Mouse (Mus musculus): ENCODE results near the gene Gm3269.
"Not testable (repeated sequence)": the region's sequence is repeated elsewhere in the genome, so short reads cannot be mapped to it uniquely, and the experiment has no call there.

Gm3269 gene

GRCm38 (mm10) chr14:4837806-4838205 lies at the start of gene Gm3269:
Gene Gm3269 (plus strand): TSS chr14:4838106.
- DNase-seq (ENCODE audit: low read depth in 2 of 2, low spot score in 2 of 2): not testable (repeated sequence)

GRCm38 (mm10) chr14:4806421-4806820 lies 31.5 kb upstream of the Gm3269 start:
- peak in 1 of 2 experiments; percentile 1 for DNase-seq (ENCODE audit: low read depth in 2 of 2, low spot score in 2 of 2)

- not testable (repeated sequence) for DNase-seq (ENCODE audit: low read depth in 2 of 2, low spot score in 2 of 2)
These were observed 16.0 kb upstream of the Gm3269 start for GRCm38 (mm10) chr14:4821950-4822349.

GRCm38 (mm10) chr14:4855299-4855980 lies 17.5 kb downstream of the Gm3269 start, which contains the start of gene Gm3264:
Gene Gm3264 (plus strand): TSS chr14:4855576.
- DNase-seq (ENCODE audit: low read depth in 2 of 2, low spot score in 2 of 2): not testable (repeated sequence)

- not testable (repeated sequence) for DNase-seq (ENCODE audit: low read depth in 2 of 2, low spot score in 2 of 2)
These were observed 54.2 kb downstream of the Gm3269 start, which contains the start of gene Gm3278 for GRCm38 (mm10) chr14:4892116-4892515. Gene Gm3278 (plus strand): TSS chr14:4892416.

Data from CD8-positive naive resting alpha-beta T cell, adult 2 months (primary cell).